Mouse (Mus musculus): Measurements from ENCODE around the gene Gm21586. TPM values are rescaled to one million over a fixed set of nuclear protein-coding genes. Genes with fewer than 3 reads are reported as not detected.
"Not testable (repeated sequence)": the region's sequence is repeated elsewhere in the genome, so short reads cannot be mapped to it uniquely, and the experiment has no call there.

The Gm21586 gene
- not detected for polyA plus RNA-seq (2017; shearing (Covaris generic))

DNA sequence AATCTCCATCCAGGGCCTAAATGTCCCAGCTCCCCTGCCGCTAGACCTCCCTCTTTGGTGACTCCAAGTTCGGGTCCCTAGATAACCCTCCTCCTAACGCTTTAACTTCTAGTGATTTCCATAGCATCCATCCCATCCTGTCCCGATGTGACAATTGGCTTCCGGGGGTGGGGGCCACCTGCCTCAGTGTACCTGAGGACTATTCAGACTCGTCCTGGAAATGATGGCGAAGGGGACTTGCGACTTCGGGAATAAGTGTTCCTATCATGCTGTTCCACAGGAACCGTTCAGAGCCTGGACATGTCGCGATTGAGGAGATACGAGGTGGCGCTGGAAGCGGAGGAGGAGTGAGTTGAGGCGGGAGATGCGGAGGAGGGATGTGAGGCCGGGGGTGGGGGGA lies at the start of gene Gm21586:
Gene Gm21586 (plus strand): TSS at position 301 of the 400 bp plus-strand sequence.
- not testable (repeated sequence) for ATAC-seq

DNA sequence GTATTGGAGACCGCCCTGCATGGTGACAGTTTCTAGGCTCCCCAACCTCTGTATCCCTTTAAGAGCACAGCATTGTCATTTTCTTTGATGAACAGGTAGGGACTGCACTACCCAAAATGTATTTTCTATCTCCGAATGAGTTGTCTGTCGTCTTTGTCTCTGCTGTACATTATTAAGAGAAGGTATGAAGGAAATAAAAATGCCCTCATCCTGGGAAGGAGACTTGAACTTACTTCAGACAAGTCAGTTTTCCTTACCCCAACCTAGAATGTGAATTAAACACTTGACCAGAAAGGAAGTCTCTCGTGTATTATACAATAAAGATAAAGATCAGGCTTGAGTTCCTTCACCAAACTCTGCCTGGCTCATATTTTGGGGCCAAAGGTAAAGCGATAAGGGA lies 27.3 kb downstream of the Gm21586 start, which contains the start of gene Gm2163:
Gene Gm2163 (plus strand): TSS at position 301 of the 400 bp plus-strand sequence.
- ATAC-seq: not testable (repeated sequence)

Other genes starting within 250 kb of the Gm21586 start
- not detected for gene Gm10600, start 198.7 kb upstream of the Gm21586 start, polyA plus RNA-seq (2017; shearing (Covaris generic))
- not detected for gene Ccl21b, start 183.6 kb upstream of the Gm21586 start, polyA plus RNA-seq (2017; shearing (Covaris generic))
- not detected for gene Gm21953, start 145.1 kb upstream of the Gm21586 start, polyA plus RNA-seq (2017; shearing (Covaris generic))
- not detected for gene Fam205a3, start 121.0 kb upstream of the Gm21586 start, polyA plus RNA-seq (2017; shearing (Covaris generic))
- not detected for gene Gm2163, start 27.4 kb downstream of the Gm21586 start, polyA plus RNA-seq (2017; shearing (Covaris generic))
- not detected for gene Fam205a2, start 88.8 kb downstream of the Gm21586 start, polyA plus RNA-seq (2017; shearing (Covaris generic))
- gene Gm10591, start 172.8 kb downstream of the Gm21586 start, polyA plus RNA-seq (2017; shearing (Covaris generic)): not detected
- not detected for gene Gm2564, start 190.3 kb downstream of the Gm21586 start, polyA plus RNA-seq (2017; shearing (Covaris generic))
- not detected for gene Ccl27b, start 215.9 kb downstream of the Gm21586 start, polyA plus RNA-seq (2017; shearing (Covaris generic))
- not detected for gene Il11ra2, start 222.5 kb downstream of the Gm21586 start, polyA plus RNA-seq (2017; shearing (Covaris generic))